Mouse (Mus musculus) liver, postnatal 0 days (tissue): ENCODE results near the gene Pglyrp2.

Experiments used
- CTCF ChIP-seq: sonication (generic); IDR thresholded peaks from 2 replicates; pipeline ENCODE4 v1.5.1; 2016; ENCODE audit warnings: antibody characterized with exemption, low read depth
- EP300 ChIP-seq: IDR thresholded peaks from 2 replicates; pipeline ENCODE4 v1.6.1; 2016; ENCODE audit warnings: antibody characterized with exemption, low read depth, mild to moderate bottlenecking

DNA sequence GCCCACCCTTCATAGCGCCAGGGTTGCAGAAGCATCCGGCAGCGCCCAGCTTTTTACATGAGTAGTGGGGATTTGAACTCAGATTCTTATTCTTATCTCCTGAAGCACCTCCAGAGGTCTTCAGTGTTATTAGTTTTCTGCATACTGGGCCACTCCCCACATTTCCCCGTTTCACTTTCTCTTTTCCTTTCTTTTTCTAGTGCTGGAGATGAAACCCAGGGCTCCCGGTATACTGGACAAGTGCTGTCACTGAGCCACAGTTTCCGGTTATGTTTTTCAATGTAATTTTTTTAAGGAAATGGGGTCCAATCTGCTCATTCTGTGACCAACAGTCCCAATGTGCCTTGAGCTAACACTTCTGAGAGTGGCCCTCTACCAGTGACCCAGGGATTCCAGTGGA is 12.1 kb downstream of the Pglyrp2 start:
- no peak for TF ChIP-seq CTCF
- no peak for TF ChIP-seq EP300
